Mouse (Mus musculus) left cerebral cortex, adult 9 months (tissue): ENCODE data around the gene Plekhf1.
A peak's percentile ranks its signal among the peaks of the same experiment; 100 is the strongest.

Experiments used
- DNase-seq, 2 experiments: peaks; one replicate each; pipeline ENCODE4 v3.0.0; 2022; ENCODE audit warnings: low spot score in 2 of 2

The Plekhf1 gene

DNA sequence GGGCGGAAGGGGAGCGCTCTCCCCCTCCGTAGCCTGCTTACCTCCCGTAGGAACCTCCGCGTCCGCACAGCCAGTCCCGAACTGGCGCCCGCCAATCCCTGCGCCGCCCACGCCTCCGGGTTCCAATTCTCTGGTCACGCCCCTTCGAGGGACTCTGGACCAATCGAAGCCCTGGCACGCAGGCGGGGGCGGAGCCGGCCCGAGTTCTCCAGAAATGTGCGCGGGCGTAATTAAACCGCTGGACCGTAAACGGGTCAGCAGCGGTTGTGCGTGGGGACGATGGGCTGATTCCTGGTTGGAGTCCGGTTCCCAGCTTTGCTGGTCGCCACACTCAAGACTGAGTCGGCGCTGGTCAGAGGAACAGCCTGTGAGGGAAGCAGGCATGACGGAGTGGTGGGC, at the start of gene Plekhf1:
Plekhf1 (minus strand) TSS at position 117 of the 399 bp plus-strand sequence.
- peak; percentile 32 to 82 for DNase-seq

DNA sequence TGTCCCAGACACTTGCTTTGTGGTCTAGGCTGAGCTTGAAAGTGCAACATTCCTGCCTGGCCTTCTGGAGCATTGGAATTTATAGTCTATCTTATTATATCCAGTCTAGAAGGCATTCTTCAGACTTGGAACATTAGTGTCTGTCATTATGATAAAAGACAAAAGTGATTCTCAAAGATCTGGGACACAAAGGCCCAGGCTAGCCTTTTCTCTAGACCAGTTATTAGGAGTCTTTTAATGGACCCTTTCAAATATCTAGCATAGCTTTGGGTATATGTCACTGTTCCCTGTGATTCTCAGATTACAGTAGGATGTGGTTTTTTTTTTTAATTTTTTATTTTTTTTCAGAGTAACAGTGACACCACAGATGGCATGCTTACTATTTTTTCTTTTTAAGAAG, 44.7 kb upstream of the Plekhf1 start:
- no peak for DNase-seq

DNA sequence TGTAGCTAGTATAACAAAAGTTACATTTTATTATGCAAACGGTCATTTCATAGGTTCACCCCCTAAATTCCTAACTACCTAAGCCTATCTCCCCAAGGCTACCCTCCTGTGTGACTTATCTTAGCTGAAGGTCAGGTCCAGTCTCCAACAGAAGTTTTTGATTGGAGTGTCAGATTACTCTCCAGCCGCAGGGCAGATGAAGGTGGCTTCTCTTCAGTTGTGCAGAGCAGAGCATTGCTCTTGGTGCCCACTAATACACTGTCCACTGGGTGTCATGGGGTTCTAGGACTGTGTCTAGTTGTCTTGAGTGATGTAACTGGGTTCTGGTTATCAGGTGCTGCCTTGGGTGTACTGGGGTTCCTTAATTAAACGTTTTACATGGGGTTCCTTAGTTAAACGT, 44.0 kb upstream of the Plekhf1 start:
- no peak for DNase-seq

DNA sequence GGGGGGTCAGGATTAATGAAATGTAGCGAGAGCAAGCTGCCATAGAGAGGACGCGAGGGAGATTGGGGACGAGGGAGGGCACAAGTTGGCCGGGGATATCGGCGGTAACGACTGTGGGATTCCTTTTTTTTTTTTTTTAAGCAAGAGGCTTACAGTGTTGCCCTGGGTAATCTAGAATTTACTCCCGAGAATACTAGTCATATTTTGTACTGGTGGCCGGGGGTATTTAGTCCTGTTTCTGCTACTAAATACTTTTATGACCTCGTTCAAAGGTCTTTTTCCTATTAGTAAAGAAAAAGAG, 43.6 kb upstream of the Plekhf1 start:
- DNase-seq = no peak

DNA sequence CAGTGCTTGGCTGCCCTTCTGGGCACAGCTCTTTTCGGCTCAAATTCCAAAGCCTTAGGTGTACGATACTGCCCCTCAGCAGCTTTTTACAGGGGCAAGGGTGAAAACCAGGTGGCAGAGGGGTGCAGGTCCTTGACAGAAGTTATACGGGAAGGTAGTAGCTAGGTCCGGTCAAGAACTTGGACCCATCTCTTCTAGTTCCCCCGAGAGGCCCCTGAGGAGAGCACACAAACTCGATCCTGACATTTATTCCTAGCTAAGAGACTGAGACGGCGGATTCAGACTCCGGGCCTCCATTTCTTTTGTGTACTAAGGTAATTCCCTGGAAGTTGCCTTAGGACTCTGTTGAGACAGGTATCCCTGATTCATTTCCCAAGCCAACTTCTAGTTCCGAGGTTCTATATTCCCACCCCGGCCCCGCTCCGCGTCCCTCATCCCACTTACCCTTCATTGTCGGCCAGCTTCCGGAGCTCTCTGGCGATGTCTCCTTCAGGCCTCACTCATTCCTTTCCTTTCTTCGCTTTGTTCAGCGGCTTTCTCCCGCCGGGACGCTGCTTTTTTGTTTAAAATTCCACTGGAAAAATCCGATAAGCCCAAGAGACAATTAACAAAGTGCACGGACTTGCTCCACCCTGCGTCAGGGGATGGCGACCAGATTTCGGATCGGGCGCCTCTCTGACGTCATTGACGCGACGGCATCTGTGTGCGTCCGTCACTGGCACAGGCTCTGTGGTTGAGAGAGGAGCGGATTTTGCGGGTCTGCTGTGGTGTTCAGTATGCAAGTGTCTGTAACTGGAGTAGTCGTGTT, 43.1 kb upstream of the Plekhf1 start, which contains the start of gene Pop4:
Pop4 (minus strand) TSS at position 721 of the 808 bp plus-strand sequence.
- peak; percentile 64 to 91 for DNase-seq

DNA sequence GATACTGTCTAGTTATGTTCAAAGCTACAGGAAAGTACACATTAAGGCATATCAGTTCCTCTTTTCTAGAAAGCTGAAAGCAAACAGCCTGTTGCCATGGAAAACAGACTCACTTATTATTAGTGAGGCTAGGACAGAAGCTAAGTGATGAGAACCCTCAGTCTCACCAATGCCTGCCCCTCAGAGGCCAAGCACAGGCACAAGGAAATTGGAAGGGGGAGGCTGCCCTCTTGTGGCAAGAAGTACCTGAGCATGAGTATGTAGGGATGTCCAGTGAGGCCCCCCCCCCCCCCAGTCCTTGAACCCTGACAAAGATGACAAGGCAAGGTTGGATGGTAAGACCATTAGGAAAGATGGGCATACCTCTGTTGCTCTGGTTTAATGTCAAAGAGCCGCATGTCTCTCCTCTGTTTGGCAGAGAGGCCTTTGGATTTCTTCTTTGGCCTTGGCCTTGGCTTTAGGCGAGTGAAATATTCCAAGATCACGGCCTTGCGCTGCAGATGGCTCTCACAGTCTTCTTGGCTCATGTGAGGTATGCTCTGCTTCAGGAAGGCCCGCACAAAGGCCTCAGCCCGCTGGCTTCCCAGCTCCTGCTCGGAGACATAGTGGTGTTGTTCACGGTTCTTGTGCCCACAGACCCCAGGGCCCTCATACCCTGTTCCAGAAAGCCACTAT, 39.3 kb upstream of the Plekhf1 start:
- DNase-seq = peak in 1 of 2 experiments; percentile 27

DNA sequence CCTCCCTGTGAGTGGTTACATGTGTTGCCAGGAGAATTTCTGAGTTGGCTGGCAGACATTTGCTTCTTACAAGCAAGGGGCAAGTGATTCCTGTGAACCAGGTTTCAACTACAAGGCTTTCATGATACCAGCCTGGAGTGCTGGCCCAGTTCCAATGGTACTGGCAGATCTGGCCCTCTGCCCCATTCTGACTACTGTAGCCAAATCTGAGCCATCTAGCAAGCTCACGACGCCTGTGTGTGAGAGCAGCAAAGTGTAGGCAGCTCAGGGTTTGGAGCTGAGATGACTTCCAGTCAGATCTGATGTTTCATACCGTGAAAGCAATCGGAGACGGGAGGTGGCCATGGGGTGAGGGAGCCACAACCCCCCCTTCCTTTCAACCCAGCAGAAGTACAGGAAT, 34.6 kb upstream of the Plekhf1 start:
- DNase-seq = peak in 1 of 2 experiments; percentile 25

DNA sequence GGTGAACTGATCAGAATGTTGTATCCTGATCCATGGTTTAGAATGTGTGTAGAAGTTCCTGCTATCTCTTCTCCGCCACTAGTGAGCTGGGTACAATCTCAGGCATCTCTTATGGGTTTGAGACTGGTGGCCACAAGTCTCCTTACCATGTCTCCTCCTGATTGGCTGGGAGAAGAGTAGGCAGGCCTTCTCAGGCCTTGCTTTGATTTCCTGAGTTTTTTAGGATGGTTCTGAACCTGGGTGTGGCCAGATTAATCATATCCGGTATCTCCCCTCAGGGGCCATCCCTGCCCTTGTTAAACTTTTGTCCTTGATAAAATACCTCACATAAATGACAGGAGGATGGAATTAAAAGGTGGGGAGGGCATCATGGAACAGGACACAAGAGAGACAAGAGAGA, 31.8 kb upstream of the Plekhf1 start:
- no peak for DNase-seq

DNA sequence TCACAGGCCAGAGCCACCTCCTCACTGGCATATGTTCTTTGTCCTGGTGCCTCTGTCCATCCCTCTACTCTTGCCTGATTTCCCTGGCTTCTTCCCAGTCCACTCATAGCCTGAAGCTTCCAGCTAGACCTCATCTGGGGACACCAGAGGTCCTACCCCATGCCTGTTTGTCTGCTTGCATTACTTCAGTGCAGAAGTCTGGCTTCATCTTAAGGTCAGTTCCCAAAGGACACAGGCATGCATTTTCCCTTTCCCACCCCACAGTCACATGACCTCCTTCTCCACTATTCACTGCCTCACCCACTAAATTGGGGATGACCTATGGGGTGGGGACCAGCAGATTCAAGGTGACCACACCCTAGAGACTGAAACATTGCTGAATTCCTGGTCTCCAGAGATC, 25.6 kb upstream of the Plekhf1 start:
- DNase-seq = no peak

DNA sequence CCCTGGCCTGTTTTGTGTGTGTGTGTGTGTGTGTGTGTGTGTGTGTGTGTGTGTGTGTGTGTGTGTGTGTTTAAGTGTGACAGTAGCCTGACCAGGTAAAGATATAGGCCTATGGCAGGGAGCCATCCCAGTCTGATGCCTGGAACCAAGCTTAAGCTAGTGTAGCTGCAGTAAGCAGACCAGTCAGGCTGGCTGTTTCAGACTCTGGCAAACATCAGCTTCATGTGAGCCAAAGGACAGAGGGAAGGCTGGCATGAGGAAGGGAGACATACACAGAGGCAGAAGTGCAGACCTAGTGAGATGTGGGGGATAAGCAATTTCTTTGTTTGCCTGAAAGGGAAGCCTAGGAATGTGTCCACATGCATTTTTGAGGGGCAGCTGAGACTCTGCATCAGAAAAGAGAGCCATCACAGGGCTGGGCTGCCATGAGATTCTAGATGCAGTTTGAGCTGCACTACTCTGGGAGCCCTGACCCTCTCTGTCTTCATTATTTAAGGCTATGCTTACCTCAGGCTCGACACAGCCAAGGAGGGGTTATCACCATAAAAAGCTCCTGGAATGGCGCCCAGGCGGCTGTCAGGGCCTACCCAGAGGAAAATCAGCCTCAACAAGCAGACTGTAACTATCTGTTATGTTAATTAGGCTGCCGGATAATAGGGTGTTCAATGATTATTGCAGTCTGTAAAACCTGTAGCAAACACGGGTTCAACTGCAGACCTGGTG, 23.8 kb upstream of the Plekhf1 start:
- DNase-seq = no peak

DNA sequence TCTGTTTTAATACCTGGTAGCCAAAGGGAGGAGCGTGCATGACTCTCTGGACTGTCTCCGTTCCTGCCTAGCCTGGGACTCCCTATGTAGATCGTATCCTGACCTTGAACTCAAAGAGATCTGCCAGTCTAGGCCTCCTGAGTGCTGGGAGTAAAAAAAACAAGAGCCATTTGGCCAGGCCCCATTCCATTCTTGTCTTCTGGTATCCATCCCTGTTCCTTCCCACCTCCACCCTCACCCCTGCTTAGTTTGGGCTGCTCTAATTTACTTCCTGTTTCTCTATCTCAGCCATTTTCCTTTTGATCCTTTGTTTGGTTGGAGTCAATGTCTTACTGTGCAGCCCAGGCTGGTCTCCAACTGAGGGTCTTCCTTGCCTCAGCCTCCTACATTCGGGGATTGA, 14.6 kb upstream of the Plekhf1 start:
- DNase-seq = no peak

DNA sequence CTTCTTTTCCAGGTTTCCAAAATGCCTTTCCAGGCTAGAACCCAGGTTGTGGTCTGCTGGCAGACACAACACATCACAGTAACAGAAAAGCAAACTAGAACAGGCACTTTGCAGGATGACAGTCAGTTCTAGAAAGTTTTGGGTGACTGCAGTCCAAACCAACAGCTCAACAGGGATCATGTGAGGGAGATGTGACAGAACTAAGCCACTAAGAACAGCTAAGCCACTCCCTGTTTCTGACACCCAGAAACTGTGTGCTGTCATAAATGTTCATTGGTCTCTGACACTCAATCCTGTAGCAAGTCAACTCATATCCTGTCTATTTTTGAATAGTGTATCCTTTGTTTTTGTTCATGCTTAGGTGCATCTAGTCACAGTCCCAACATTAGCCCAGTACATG, 9.3 kb upstream of the Plekhf1 start:
- DNase-seq = no peak

DNA sequence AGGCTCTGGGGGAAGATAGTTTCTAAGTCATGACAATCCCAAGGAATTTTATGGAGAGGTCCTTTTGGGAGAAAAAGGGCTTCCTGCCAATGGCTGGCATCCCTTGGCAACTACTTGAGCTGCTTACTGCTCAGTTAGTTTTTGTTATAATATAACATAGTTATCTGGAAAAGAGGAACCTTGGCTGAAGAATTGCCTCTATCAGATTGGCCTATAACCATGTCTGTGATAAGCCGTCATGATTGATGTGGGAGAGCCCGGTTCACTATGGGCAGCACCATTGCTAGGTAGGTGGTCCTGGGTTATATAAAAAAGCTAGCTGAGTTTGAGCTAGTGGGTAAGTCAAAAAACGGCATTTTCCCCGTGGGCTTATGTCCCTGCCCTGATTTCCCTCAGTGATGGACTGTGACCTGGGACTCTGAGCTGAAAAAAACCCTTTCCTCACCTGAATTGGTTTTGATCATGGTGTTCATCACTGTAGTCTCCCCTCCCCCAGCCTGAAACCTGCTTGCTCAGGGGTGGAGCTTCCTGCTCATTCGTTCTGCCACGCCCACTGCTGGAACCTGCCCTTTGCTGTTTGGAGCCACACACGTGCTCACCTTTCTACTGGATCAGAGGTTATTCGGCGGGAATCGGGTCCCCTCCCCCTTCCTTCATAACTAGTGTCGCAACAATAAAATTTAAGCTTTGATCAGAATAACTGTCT, 8.7 kb upstream of the Plekhf1 start:
- no peak for DNase-seq

DNA sequence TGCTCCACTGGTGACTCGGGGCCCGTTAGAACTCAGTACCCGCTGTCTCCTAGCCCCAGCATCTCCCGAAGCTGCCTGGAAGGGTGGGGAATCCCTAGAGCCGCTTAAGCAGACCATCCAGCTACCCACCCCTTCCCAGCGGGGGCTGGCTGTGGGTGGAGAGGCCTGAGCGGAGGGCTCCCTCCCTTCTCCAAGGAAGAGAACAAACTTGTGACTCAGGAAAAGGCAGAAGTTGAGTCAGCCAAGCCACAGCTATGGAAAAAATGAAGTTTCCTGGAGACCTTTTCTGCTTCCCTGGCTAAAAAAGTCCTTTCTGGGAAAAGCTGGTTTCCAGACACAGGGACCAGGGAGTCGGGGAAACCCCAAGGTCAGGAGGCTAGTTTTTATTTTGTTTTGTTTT, 2.5 kb upstream of the Plekhf1 start:
- no peak for DNase-seq

DNA sequence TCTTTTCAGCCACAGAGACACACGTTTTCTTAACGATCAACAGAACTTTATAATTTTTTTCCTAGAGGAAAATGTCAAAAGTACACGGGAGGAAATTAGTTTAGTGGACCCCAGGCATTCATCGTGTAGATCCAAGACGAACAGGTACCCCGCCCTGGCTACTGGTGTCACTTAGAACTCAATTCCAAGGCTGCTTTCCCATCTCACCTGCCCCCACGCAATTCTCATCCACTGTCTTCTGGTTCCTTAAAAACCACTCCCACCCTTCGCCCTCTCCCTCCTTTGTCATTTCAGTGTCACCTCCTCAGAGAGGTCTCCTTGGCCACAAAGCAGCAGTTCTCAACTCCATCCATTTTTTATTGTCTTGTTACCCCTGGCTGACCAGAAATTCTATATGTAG, 513 bp upstream of the Plekhf1 start:
- DNase-seq = no peak

DNA sequence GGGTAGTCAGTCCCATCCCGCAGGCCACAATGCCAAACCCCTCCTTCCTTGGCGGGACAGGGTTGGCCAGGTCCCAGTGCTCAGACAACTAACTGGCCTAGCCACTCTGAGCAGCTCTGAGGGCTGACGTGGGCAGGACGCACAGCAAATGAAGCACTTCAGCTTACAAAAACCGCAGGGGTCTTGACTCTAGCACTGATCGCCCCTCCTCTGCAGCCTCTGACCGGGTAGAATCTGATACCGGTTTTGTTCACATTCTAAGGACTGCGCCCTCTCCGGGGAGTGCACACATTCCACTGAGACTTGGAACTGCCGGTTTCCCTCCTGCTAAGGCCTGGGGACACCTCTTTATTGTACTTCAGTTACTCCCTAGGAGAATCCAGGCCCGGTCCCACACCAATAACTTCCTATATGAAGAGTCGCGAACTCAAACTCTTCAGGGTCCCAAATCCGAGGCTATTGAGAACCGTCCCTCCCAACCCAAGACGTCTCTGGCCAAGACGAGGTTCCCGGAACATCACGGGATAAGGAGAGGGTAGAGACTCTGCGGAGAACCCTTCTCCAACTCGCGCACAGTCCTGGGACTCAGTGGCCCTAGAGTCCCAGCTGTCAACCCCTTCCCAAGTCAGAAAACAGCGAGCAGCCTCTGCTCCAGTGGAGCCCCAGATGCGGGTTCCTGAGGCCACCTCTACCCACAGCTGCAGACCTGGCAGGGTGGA, 476 bp downstream of the Plekhf1 start:
- DNase-seq = peak in 1 of 2 experiments; percentile 47

DNA sequence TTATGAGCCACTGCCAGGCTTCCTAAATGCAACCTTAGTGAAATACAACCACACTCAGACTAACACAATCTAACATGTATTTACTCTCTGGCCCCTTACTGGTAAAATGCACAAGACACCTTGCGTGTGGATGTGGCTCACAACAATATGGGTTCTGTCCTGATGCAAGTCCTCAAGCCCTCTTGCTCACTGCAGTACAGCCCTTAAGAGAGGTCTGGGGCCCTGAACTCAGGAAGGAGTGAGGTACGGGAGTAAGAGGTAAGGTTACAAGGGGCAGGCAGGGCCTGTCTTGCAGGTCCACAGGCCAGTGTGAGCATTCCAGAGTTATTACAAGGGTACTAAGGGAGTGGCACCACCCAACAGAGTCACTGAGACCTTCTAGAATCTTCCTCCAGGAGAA, 1.6 kb downstream of the Plekhf1 start:
- no peak for DNase-seq

DNA sequence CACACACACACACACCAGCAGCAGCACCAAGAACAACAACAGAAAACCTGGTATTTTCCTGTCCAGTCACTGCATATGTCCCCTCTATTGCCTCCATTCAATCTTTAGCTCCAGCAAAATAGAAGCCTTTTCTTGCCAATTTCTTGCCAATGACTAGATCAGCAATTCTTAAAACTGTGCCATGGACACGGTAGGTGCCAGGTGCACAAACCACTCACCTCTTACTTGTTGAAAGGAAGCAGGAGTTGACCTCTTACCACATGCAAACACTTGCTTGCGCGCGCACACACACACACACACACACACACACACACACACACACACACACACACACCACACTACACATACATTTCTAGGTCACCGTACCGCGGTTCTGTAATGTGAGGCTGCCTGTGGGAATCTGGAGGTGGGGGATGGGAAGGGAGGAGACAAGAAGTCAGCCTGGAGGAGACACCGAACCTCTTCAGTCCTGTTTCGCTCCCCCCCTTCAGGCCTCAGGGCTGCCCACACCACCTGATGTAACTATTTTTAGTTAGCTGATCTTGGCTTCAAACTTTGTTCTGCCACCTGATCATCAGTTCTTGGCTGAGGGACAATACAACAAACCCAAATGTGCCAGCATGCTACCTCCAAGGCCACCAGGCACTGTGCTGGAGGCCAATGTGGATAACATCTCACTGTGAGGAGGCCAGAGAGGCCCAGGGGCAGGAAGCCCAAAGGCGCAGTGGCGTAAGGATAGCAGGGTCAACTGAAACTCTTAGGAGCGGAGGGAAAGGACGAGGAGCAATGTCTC, 3.0 kb downstream of the Plekhf1 start:
- no peak for DNase-seq

DNA sequence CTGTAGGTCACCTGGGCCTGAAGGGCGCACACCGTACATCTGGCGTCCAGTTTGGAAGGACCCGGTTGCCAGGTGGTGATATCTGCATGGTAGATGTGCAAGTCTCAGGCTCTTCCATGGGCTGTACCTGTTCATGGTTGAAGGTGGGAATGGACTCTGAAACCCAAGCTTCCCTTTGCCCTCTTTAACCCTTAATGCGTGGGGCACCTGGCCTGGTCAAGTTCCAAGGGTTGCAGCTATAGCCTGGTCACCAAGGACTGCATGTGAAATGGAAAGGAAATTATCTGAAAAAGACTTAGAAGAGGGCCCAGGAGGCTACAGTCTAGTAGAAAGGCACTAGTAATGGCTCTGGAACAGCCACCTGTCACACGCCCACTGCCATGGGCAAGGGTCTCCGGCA, 7.0 kb downstream of the Plekhf1 start:
- no peak for DNase-seq

DNA sequence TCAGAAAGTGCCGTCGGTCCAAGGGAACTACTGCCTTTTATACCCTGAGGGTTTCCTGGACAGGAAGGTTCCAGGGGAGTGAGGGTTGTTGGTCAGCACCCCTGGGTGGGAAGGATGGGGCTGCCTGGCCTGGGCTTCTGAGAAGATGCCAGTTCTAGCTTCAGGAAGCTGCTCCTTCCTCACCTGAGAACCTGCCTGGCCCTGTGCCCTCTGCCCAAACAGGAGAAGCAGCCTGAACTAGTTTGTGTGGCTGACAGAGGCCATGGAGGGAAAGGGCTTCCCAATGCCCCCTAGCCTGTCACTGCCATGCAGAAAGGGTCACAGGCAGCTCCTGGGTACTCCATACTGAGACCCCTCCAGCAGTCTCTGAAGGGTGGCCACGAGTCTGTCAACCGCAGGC, 8.3 kb downstream of the Plekhf1 start:
- DNase-seq = no peak
